Mouse (Mus musculus): ENCODE results near the gene Nckap5. TPM values are rescaled to one million over a fixed set of nuclear protein-coding genes. Genes with fewer than 3 reads are reported as not detected.

Gene Nckap5
- polyA plus RNA-seq, 1 experiment: 0.49 TPM

GRCm38 (mm10) chr1:126153516-126154234, 676.9 kb downstream of the Nckap5 start:
- no peak for TF ChIP-seq FLI1 (IDR thresholded peaks at IDR 0.05; ENCODE audit: low read length)
- TF ChIP-seq GATA1 (IDR thresholded peaks at IDR 0.05; ENCODE audit: borderline replicate concordance, low read length): no peak
- Histone ChIP-seq H3K4me1 (peaks cover 20% of the 10 kb centered on the region), H3K36me3 (replicated peaks; ENCODE audit: low read length) (no peaks in the 10 kb centered on the region), H3K9me3 (peaks cover 9% of the 10 kb centered on the region), H3K4me3 (replicated peaks) (no peak overlapping the region), H3K27me3 (replicated peaks) (no peaks in the 10 kb centered on the region)

GRCm38 (mm10) chr1:126152217-126152616, 678.4 kb downstream of the Nckap5 start:
- Histone ChIP-seq H3K9me3 (peaks cover 9% of the 10 kb centered on the region), H3K4me1 (peaks cover 19% of the 10 kb centered on the region)
- TF ChIP-seq GATA1 (IDR thresholded peaks at IDR 0.05; ENCODE audit: borderline replicate concordance, low read length) (no peak), FLI1 (IDR thresholded peaks at IDR 0.05; ENCODE audit: low read length) (no peak)

DNA sequence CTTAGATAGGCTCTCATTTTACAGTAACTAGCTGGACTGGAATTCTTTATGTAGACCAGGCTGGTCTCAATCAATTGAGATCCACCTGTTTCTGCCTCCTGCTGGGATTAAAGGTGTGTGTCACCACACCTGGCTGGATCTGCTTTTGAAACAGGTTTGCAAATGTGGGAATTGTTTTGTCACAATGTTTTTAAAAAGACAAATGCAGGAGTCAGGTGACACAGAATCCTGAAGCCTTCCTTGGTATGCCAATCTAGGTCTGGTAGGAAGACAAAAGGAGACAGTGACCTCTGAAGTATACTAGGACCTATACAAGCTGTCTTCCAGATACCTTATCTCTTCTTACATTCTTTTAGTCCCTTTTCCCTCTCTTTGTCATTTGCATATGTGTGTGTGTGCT, 680.6 kb downstream of the Nckap5 start:
- H3K9me3 ChIP-seq: peaks cover 9% of the 10 kb centered on the region
- no peaks in the 10 kb centered on the region for H3K36me3 ChIP-seq (replicated peaks; ENCODE audit: low read length)
- peaks cover 16% of the 10 kb centered on the region for H3K4me1 ChIP-seq
- no peak for TF ChIP-seq GATA1 (IDR thresholded peaks at IDR 0.05; ENCODE audit: borderline replicate concordance, low read length)
- no peak for TF ChIP-seq FLI1 (IDR thresholded peaks at IDR 0.05; ENCODE audit: low read length)
- H3K27me3 ChIP-seq (replicated peaks): no peaks in the 10 kb centered on the region
- no peak overlapping the region for H3K4me3 ChIP-seq (replicated peaks)

More at GRCm38 (mm10) chr1:126152217-126152616, 678.4 kb downstream of the Nckap5 start:
- H3K27me3 ChIP-seq (replicated peaks): no peaks in the 10 kb centered on the region
- no peak overlapping the region for H3K4me3 ChIP-seq (replicated peaks)
- no peaks in the 10 kb centered on the region for H3K36me3 ChIP-seq (replicated peaks; ENCODE audit: low read length)

- H3K4me1 ChIP-seq: no peaks in the 10 kb centered on the region
- no peaks in the 10 kb centered on the region for H3K27me3 ChIP-seq (replicated peaks)
- no peak overlapping the region for H3K4me3 ChIP-seq (replicated peaks)
- TF ChIP-seq GATA1 (IDR thresholded peaks at IDR 0.05; ENCODE audit: borderline replicate concordance, low read length) (no peak), FLI1 (IDR thresholded peaks at IDR 0.05; ENCODE audit: low read length) (no peak)
- no peaks in the 10 kb centered on the region for H3K36me3 ChIP-seq (replicated peaks; ENCODE audit: low read length)
- 0 out of 2 replicates have a peak, but pooled peaks cover 5% of the 10 kb centered on the region for H3K9me3 ChIP-seq
These were observed 694.9 kb downstream of the Nckap5 start for GRCm38 (mm10) chr1:126135717-126136116.

- no peaks in the 10 kb centered on the region for H3K4me1 ChIP-seq
- TF ChIP-seq FLI1 (IDR thresholded peaks at IDR 0.05; ENCODE audit: low read length) (no peak), GATA1 (IDR thresholded peaks at IDR 0.05; ENCODE audit: borderline replicate concordance, low read length) (no peak)
These were observed 698.3 kb downstream of the Nckap5 start for GRCm38 (mm10) chr1:126132316-126132715.

DNA sequence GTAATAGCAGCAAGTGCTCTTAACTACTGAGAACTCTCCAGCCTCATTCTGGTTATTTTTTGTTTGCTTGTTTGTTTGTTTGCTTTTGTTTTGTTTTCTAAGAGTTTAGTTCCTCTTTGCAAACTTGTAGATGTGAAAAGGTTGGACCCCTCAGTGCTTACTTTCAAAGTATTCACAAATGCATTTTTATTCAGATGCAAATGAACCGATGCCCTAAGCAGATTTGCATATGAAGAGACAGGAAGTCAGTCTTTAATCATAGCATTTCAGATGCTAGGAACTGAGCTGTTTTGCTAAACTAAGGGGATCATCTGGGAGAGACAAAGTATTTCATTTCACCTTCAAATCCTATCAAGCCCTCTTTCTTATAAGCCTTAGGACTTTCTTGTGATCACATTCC, 701.5 kb downstream of the Nckap5 start:
- Histone ChIP-seq H3K4me1 (no peaks in the 10 kb centered on the region), H3K36me3 (replicated peaks; ENCODE audit: low read length) (no peaks in the 10 kb centered on the region), H3K27me3 (replicated peaks) (no peaks in the 10 kb centered on the region), H3K4me3 (replicated peaks) (no peak overlapping the region), H3K9me3 (0 out of 2 replicates have a peak, but pooled peaks cover 2% of the 10 kb centered on the region)
- TF ChIP-seq FLI1 (IDR thresholded peaks at IDR 0.05; ENCODE audit: low read length) (no peak), GATA1 (IDR thresholded peaks at IDR 0.05; ENCODE audit: borderline replicate concordance, low read length) (no peak)

More at GRCm38 (mm10) chr1:126132316-126132715, 698.3 kb downstream of the Nckap5 start:
- Histone ChIP-seq H3K36me3 (replicated peaks; ENCODE audit: low read length) (no peaks in the 10 kb centered on the region), H3K27me3 (replicated peaks) (no peaks in the 10 kb centered on the region), H3K9me3 (no peaks in the 10 kb centered on the region), H3K4me3 (replicated peaks) (no peak overlapping the region)

DNA sequence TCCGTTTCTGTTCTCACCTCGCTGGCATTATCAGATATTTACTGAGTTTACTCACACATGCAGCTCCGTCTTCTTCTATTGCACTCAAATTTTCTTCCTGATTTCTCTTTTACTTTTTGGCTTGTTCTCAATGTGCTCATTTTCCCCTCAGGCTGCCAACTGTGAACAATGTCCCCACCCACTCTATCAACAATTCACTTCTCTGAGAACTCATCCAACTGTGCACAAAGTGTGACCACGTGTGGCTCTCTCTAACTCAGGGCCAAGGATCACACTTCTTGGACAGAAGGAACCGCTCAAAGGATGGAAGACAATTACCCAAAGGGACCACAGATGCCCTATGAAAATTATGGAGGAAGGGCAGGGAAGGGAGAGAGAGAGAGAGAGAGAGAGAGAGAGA, 707.5 kb downstream of the Nckap5 start:
- TF ChIP-seq FLI1 (IDR thresholded peaks at IDR 0.05; ENCODE audit: low read length): no peak
- no peak for TF ChIP-seq GATA1 (IDR thresholded peaks at IDR 0.05; ENCODE audit: borderline replicate concordance, low read length)
- Histone ChIP-seq H3K9me3 (peaks cover 6% of the 10 kb centered on the region; the same call in 1 of the 2 replicates), H3K4me3 (replicated peaks) (no peak overlapping the region), H3K4me1 (no peaks in the 10 kb centered on the region), H3K36me3 (replicated peaks; ENCODE audit: low read length) (no peaks in the 10 kb centered on the region), H3K27me3 (replicated peaks) (no peaks in the 10 kb centered on the region)

GRCm38 (mm10) chr1:126120506-126120905, 710.1 kb downstream of the Nckap5 start:
- Histone ChIP-seq H3K36me3 (replicated peaks; ENCODE audit: low read length) (no peaks in the 10 kb centered on the region), H3K9me3 (peaks cover 15% of the 10 kb centered on the region; the same call in 1 of the 2 replicates), H3K27me3 (replicated peaks) (no peaks in the 10 kb centered on the region)

DNA sequence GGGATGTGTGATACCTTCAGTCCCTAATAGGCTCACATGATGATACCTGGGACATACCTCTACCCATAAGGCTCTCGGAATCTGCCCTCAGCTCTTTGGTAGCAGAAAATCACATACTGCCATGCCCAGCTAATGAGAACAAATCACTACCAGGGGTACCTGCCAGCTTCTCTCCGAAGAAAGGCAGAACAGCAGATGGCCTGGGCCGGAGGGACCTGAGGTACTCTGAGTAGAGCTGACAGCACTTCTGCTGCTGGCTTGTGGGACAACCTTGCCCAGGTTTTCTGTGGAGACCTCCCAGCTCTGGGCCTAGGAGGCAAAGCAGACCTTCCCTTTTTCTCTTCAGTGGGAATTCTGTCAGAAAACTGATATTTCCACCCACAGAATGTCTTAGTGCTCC, 714.6 kb downstream of the Nckap5 start:
- H3K36me3 ChIP-seq (replicated peaks; ENCODE audit: low read length): no peaks in the 10 kb centered on the region
- H3K27me3 ChIP-seq (replicated peaks): no peaks in the 10 kb centered on the region
- H3K4me3 ChIP-seq (replicated peaks): no peak overlapping the region
- H3K9me3 ChIP-seq: peaks cover 13% of the 10 kb centered on the region; the same call in 1 of the 2 replicates
- no peaks in the 10 kb centered on the region for H3K4me1 ChIP-seq
- TF ChIP-seq GATA1 (IDR thresholded peaks at IDR 0.05; ENCODE audit: borderline replicate concordance, low read length) (no peak), FLI1 (IDR thresholded peaks at IDR 0.05; ENCODE audit: low read length) (no peak)

More at GRCm38 (mm10) chr1:126120506-126120905, 710.1 kb downstream of the Nckap5 start:
- H3K4me1 ChIP-seq: no peaks in the 10 kb centered on the region
- H3K4me3 ChIP-seq (replicated peaks): no peak overlapping the region
- TF ChIP-seq GATA1 (IDR thresholded peaks at IDR 0.05; ENCODE audit: borderline replicate concordance, low read length): no peak
- TF ChIP-seq FLI1 (IDR thresholded peaks at IDR 0.05; ENCODE audit: low read length): no peak

- H3K36me3 ChIP-seq (replicated peaks; ENCODE audit: low read length): no peaks in the 10 kb centered on the region
- TF ChIP-seq GATA1 (IDR thresholded peaks at IDR 0.05; ENCODE audit: borderline replicate concordance, low read length) (no peak), FLI1 (IDR thresholded peaks at IDR 0.05; ENCODE audit: low read length) (no peak)
- H3K9me3 ChIP-seq: peaks cover 20% of the 10 kb centered on the region
- H3K27me3 ChIP-seq (replicated peaks): no peaks in the 10 kb centered on the region
- no peaks in the 10 kb centered on the region for H3K4me1 ChIP-seq
- H3K4me3 ChIP-seq (replicated peaks): no peak overlapping the region
These were observed 724.8 kb downstream of the Nckap5 start for GRCm38 (mm10) chr1:126105673-126106256.

Data from megakaryocyte, embryonic 14.5 days (primary cell).